Mouse (Mus musculus) pancreas, adult 10 weeks (tissue): ENCODE data around the gene Smc5. TPM values are rescaled to one million over a fixed set of nuclear protein-coding genes. Genes with fewer than 3 reads are reported as not detected.

ENCODE experiments used
- polyA plus RNA-seq: library from polyadenylated mRNA; stranded (reverse); fragments of 350-450 nt; fragmentation: Illumina TruSeq; extraction: RNeasy Lipid Tissue Mini Kit (QIAGEN cat#74804); gene quantifications from one replicate; pipeline ENCODE4 v1.2.3, GENCODE M21; 2015; ENCODE audit warnings: low read depth, low replicate concordance; ENCODE audit not compliant: insufficient read depth

Gene Smc5
- polyA plus RNA-seq, result 9.9 TPM

GRCm38 (mm10) chr19:23273355-23274053 is at the start of gene Smc5:
TSS of gene Smc5 (minus strand) at chr19:23273897.

Other genes with a start within 250 kb of the Smc5 start
- 17.7 TPM for gene Klf9, start 132.7 kb downstream of the Smc5 start, polyA plus RNA-seq
- 1.2 TPM for gene Mamdc2, start 174.5 kb upstream of the Smc5 start, polyA plus RNA-seq